Mouse (Mus musculus): Measurements from ENCODE around the gene Pcp4l1.

DNA sequence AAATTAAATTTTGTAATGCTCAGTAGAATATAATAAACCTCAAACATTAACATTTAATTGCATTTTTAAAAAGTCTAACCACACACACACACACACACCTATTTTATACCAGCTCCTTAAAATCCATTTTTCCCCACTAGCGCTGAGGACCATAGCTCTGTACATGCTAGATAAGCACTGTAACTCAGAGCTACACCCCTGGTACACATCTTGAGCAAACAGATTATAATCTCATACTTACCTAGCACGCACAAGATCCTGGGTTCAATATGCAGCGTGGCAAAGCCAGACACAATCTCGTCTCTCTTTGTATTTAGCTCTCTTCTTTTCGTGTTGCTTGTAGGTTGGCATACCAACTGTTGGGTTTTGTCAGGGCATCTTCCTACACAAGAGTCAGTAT, 71.7 kb downstream of the Pcp4l1 start:
- TF ChIP-seq POLR2A (IDR thresholded peaks at IDR 0.05; ENCODE audit: low read depth, low read length) (no peak), CTCF (IDR thresholded peaks at IDR 0.05; ENCODE audit: borderline replicate concordance, insufficient read depth, low read length) (no peak)
